14 mouse cellular contexts compared by ENCODE assay signal in genomic region chr9:86789186-86789585, GRCm38 (mm10). TPM values are rescaled to one million over a fixed set of nuclear protein-coding genes. Genes with fewer than 3 reads are reported as not detected.
"Had no signal": no experiment of that assay in that cellular context is flagged by ENCODE, and none has a peak within 500 bp of the region (broad histone marks: within the 10 kb centered on the region; RNA-seq: fewer than 3 reads in every experiment).

No protein-coding gene starts in this region.

- DNase-seq: kidney, postnatal 36 days; layer of hippocampus, adult 9-11 months; lung, postnatal 14 days; right cerebral cortex, postnatal 14 days; thymus, adult 2 months; thymus, postnatal 25 days had no signal

- H3K27me3 ChIP-seq: liver, embryonic 12.5 days; lung, embryonic 15.5 days; midbrain, embryonic 12.5 days; neural tube, embryonic 13.5 days had no signal

- H3K9me3 ChIP-seq: liver, embryonic 12.5 days; lung, embryonic 15.5 days; midbrain, embryonic 12.5 days; neural tube, embryonic 13.5 days; stomach, embryonic 15.5 days had no signal

- H3K9ac ChIP-seq: liver, embryonic 12.5 days; lung, embryonic 15.5 days; midbrain, embryonic 12.5 days; neural tube, embryonic 13.5 days; stomach, embryonic 15.5 days had no signal

- H3K4me3 ChIP-seq: liver, embryonic 12.5 days; lung, embryonic 15.5 days; midbrain, embryonic 12.5 days; neural tube, embryonic 13.5 days; stomach, embryonic 15.5 days had no signal

- H3K27ac ChIP-seq: kidney, postnatal 0 days; liver, embryonic 12.5 days; lung, embryonic 15.5 days; midbrain, embryonic 12.5 days; neural tube, embryonic 13.5 days; stomach, embryonic 15.5 days had no signal

- H3K4me1 ChIP-seq: liver, embryonic 12.5 days; lung, embryonic 15.5 days; midbrain, embryonic 12.5 days; neural tube, embryonic 13.5 days; stomach, embryonic 15.5 days had no signal

- ATAC-seq: liver, embryonic 12.5 days; midbrain, embryonic 16.5 days had no signal

- H3K4me2 ChIP-seq: liver, embryonic 12.5 days; lung, embryonic 15.5 days; midbrain, embryonic 12.5 days; neural tube, embryonic 13.5 days; stomach, embryonic 15.5 days had no signal

- H3K36me3 ChIP-seq: liver, embryonic 12.5 days; lung, embryonic 15.5 days; midbrain, embryonic 12.5 days; stomach, embryonic 15.5 days had no signal

RNA-seq across cellular contexts. Expression of gene Prss35, which starts 45.7 kb away (rescaled TPM):
- total RNA-seq: megakaryocyte-erythroid progenitor cell, adult 5-6 weeks had no signal
